Mouse (Mus musculus) large intestine, adult 2 months (tissue): ENCODE data around the gene Ube2c. TPM values are rescaled to one million over a fixed set of nuclear protein-coding genes. Genes with fewer than 3 reads are reported as not detected.

Experiments used
- DNase-seq: peaks from one replicate; pipeline ENCODE4 v3.0.0-alpha.2; 2012; ENCODE audit warnings: low read depth, low spot score
- WGBS: fragments of 180-500 bp; shearing (Covaris S2); methylation state at CpG from one replicate; pipeline ENCODE4 v1.1.7; 2018; 5-methylcytosine and 5-hydroxymethylcytosine counted together
- polyA plus RNA-seq: library from polyadenylated mRNA; depleted of rRNA; stranded (reverse); fragments of >200 nt; gene quantifications from 2 replicates; pipeline ENCODE4 v1.2.3, GENCODE M21; 2012; rRNA removed

Gene Ube2c
- polyA plus RNA-seq, 1 experiment = 183 TPM

GRCm38 (mm10) chr2:164806614-164807013, 36.9 kb downstream of the Ube2c start:
- no peak for DNase-seq
- WGBS = 32% methylated on average over 7 of the region's 7 CpGs

- WGBS = 26% methylated on average over 2 of the region's 2 CpGs
- DNase-seq = no peak
Measured at GRCm38 (mm10) chr2:164813557-164813956, 43.9 kb downstream of the Ube2c start.

GRCm38 (mm10) chr2:164815348-164815747, 45.6 kb downstream of the Ube2c start:
- 62% methylated on average over 5 of the region's 5 CpGs for WGBS

GRCm38 (mm10) chr2:164815821-164816220, 46.1 kb downstream of the Ube2c start:
- no peak for DNase-seq
- 90% methylated on average over 8 of the region's 8 CpGs for WGBS

More at GRCm38 (mm10) chr2:164815348-164815747, 45.6 kb downstream of the Ube2c start:
- DNase-seq = no peak

GRCm38 (mm10) chr2:164817206-164817605, 47.5 kb downstream of the Ube2c start:
- no peak for DNase-seq
- WGBS = 87% methylated on average over 6 of the region's 6 CpGs

- DNase-seq = no peak
- whole genome bisulfite sequencing = 76% methylated on average over 5 of the region's 5 CpGs
Measured at GRCm38 (mm10) chr2:164817703-164818102, 48.0 kb downstream of the Ube2c start.

GRCm38 (mm10) chr2:164821060-164821459, 51.4 kb downstream of the Ube2c start:
- no peak for DNase-seq
- WGBS = 91% methylated on average over 6 of the region's 6 CpGs

GRCm38 (mm10) chr2:164822636-164823165, 53.0 kb downstream of the Ube2c start, which contains the start of gene Zswim1:
Zswim1 (plus strand) TSS chr2:164822686.
- 1% methylated on average over 32 of the region's 32 CpGs for WGBS
- DNase-seq = peak; percentile 96

GRCm38 (mm10) chr2:164823181-164823585, 53.5 kb downstream of the Ube2c start:
- DNase-seq = no peak
- WGBS = 0% methylated on average over 10 of the region's 10 CpGs

GRCm38 (mm10) chr2:164823969-164824368, 54.3 kb downstream of the Ube2c start:
- 84% methylated on average over 4 of the region's 4 CpGs for WGBS

GRCm38 (mm10) chr2:164825521-164825920, 55.8 kb downstream of the Ube2c start:
- 97% methylated on average over 17 of the region's 17 CpGs for WGBS

More at GRCm38 (mm10) chr2:164823969-164824368, 54.3 kb downstream of the Ube2c start:
- no peak for DNase-seq

GRCm38 (mm10) chr2:164827146-164827850, 57.6 kb downstream of the Ube2c start:
- 88% methylated on average over 16 of the region's 16 CpGs for WGBS
- no peak for DNase-seq

More at GRCm38 (mm10) chr2:164825521-164825920, 55.8 kb downstream of the Ube2c start:
- DNase-seq = no peak

Other genes with a start within 250 kb of the Ube2c start
- 1.4 and 3.5 TPM in 2 replicates for gene Wfdc2, start 207.5 kb upstream of the Ube2c start, polyA plus RNA-seq
- not detected in 2 replicates for gene Spint3, start 196.4 kb upstream of the Ube2c start, polyA plus RNA-seq
- 0.29 TPM in 1 of 2 replicates, not detected in the other for gene Wfdc6a, start 184.5 kb upstream of the Ube2c start, polyA plus RNA-seq
- gene Eppin, start 176.3 kb upstream of the Ube2c start, polyA plus RNA-seq = not detected in 2 replicates
- gene Wfdc6b, start 156.4 kb upstream of the Ube2c start, polyA plus RNA-seq = not detected in 2 replicates
- 0.05 TPM in 1 of 2 replicates, not detected in the other for gene Wfdc8, start 156.3 kb upstream of the Ube2c start, polyA plus RNA-seq
- 0.14 TPM in 1 of 2 replicates, not detected in the other for gene Wfdc16, start 131.1 kb upstream of the Ube2c start, polyA plus RNA-seq
- 0.73 TPM in 1 of 2 replicates, not detected in the other for gene Wfdc10, start 113.9 kb upstream of the Ube2c start, polyA plus RNA-seq
- gene Wfdc9, start 113.3 kb upstream of the Ube2c start, polyA plus RNA-seq = not detected in 2 replicates
- not detected in 2 replicates for gene Wfdc11, start 95.8 kb upstream of the Ube2c start, polyA plus RNA-seq
- 0.10 and 0.32 TPM in 2 replicates for gene Wfdc13, start 84.8 kb upstream of the Ube2c start, polyA plus RNA-seq
- gene Spint4, start 71.4 kb upstream of the Ube2c start, polyA plus RNA-seq = not detected in 2 replicates
- not detected in 2 replicates for gene Spint5, start 54.6 kb upstream of the Ube2c start, polyA plus RNA-seq
- gene Wfdc3, start 24.0 kb upstream of the Ube2c start, polyA plus RNA-seq = 0.19 and 0.22 TPM in 2 replicates
- 17.3 and 27.6 TPM in 2 replicates for gene Dnttip1, start 23.9 kb upstream of the Ube2c start, polyA plus RNA-seq
- 2.2 TPM in 1 of 2 replicates, not detected in the other for gene Tnnc2, start 10.1 kb downstream of the Ube2c start, polyA plus RNA-seq
- 9.1 and 9.9 TPM in 2 replicates for gene Snx21, start 15.9 kb downstream of the Ube2c start, polyA plus RNA-seq
- gene Acot8, start 35.0 kb downstream of the Ube2c start, polyA plus RNA-seq = 63.0 and 82.8 TPM in 2 replicates
- gene Zswim3, start 35.2 kb downstream of the Ube2c start, polyA plus RNA-seq = 4.0 and 4.8 TPM in 2 replicates
- 8.1 and 8.3 TPM in 2 replicates for gene Zswim1, start 52.8 kb downstream of the Ube2c start, polyA plus RNA-seq
- not detected in 2 replicates for gene Spata25, start 58.6 kb downstream of the Ube2c start, polyA plus RNA-seq
- 195 and 290 TPM in 2 replicates for gene Ctsa, start 63.0 kb downstream of the Ube2c start, polyA plus RNA-seq
- gene Neurl2, start 63.6 kb downstream of the Ube2c start, polyA plus RNA-seq = 3.3 and 3.5 TPM in 2 replicates
- gene Pltp, start 87.8 kb downstream of the Ube2c start, polyA plus RNA-seq = 35.7 and 46.7 TPM in 2 replicates
- gene Pcif1, start 109.4 kb downstream of the Ube2c start, polyA plus RNA-seq = 30.8 and 34.3 TPM in 2 replicates
- 18.5 and 26.1 TPM in 2 replicates for gene Zfp335, start 141.9 kb downstream of the Ube2c start, polyA plus RNA-seq
- gene Mmp9, start 170.9 kb downstream of the Ube2c start, polyA plus RNA-seq = 6.9 and 21.8 TPM in 2 replicates
- gene Slc12a5, start 190.9 kb downstream of the Ube2c start, polyA plus RNA-seq = 0.50 and 0.95 TPM in 2 replicates